ENCODE assay signal across 32 mouse cellular contexts in the genomic region with DNA sequence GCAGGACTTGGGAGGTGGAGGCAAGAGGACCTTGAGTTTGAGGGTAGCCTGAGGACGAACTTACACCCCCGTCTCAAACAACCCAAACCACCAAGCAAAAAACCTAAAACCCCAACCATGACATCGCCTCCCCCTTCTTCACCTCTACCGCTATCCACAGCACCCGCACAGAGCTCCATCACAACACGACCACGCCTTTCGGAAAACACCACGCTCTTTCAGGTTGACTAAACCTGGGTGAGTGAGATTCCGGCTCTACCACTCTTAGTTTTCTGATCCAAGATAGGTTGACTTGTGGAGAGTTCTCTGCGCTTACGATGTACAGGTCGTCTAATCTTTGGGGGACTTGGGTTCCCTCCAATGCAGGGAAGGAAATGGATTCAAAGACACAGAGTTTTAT. TPM values are rescaled to one million over a fixed set of nuclear protein-coding genes. Genes with fewer than 3 reads are reported as not detected.
DNase-seq lines count a peak whose midpoint lies in the region.
"Had no signal": no experiment of that assay in that cellular context is flagged by ENCODE, and none has a peak within 500 bp of the region (broad histone marks: within the 10 kb centered on the region; RNA-seq: fewer than 3 reads in every experiment).

No protein-coding gene starts in this region.

- peaks cover 8% of the 10 kb centered on the region; the same call in 1 of the 2 replicates for H3K27me3 ChIP-seq in midbrain, embryonic 10.5 days (ENCODE audit: low read depth, poor library complexity, severe bottlenecking)
- H3K27me3 ChIP-seq: embryonic facial prominence, embryonic 12.5 days; embryonic facial prominence, embryonic 15.5 days; hindbrain, embryonic 12.5 days; hindbrain, embryonic 15.5 days; intestine, embryonic 15.5 days had no signal

- peaks cover 7% of the 10 kb centered on the region for H3K4me1 ChIP-seq in midbrain, embryonic 10.5 days

- DNase-seq in CD4-positive helper T cell, adult 2 months (ENCODE audit: low read depth, low spot score): peak; percentile 68
- DNase-seq in ES-CJ7 (ENCODE audit: low read depth, low spot score) (peak; percentile 45), ZHBTc4 (ENCODE audit: low read depth, low spot score) (peak; percentile 32)
- no peak for DNase-seq in midbrain, embryonic 10.5 days (ENCODE audit: low spot score)
- DNase-seq in adrenal gland, postnatal 25 days: no peak
- no peak for DNase-seq in left cerebral cortex, adult 8-10 months (ENCODE audit: low spot score in 2 of 2)
- DNase-seq in thymus, postnatal 14 days: no peak
- DNase-seq: adrenal gland, adult 8-10 months; cerebellum, adult 18-20 months; cerebellum, adult 9-10 months; forebrain, postnatal 0 days; gastrocnemius, adult 2 months; gastrocnemius, postnatal 14 days; heart, adult 11 months had no signal

- H3K27ac ChIP-seq in midbrain, embryonic 10.5 days (replicated peaks): no peak overlapping the region
- H3K27ac ChIP-seq: embryonic facial prominence, embryonic 12.5 days; embryonic facial prominence, embryonic 15.5 days; gastrocnemius, adult 2 months; hindbrain, embryonic 12.5 days; hindbrain, embryonic 15.5 days; intestine, embryonic 15.5 days had no signal

- WGBS in midbrain, embryonic 10.5 days: 93% methylated on average over 13 of the region's 13 CpGs

- no peaks in the 10 kb centered on the region for H3K9me3 ChIP-seq in midbrain, embryonic 10.5 days (replicated peaks)
- H3K9me3 ChIP-seq: embryonic facial prominence, embryonic 12.5 days; embryonic facial prominence, embryonic 15.5 days; hindbrain, embryonic 12.5 days; hindbrain, embryonic 15.5 days; intestine, embryonic 15.5 days had no signal

- H3K36me3 ChIP-seq in midbrain, embryonic 10.5 days: no peaks in the 10 kb centered on the region
- H3K36me3 ChIP-seq: embryonic facial prominence, embryonic 12.5 days; embryonic facial prominence, embryonic 15.5 days; hindbrain, embryonic 12.5 days; hindbrain, embryonic 15.5 days; intestine, embryonic 15.5 days had no signal

- no peak overlapping the region for H3K4me3 ChIP-seq in midbrain, embryonic 10.5 days
- H3K4me3 ChIP-seq: embryonic facial prominence, embryonic 12.5 days; embryonic facial prominence, embryonic 15.5 days; gastrocnemius, adult 2 months; hindbrain, embryonic 12.5 days; hindbrain, embryonic 15.5 days; intestine, embryonic 15.5 days had no signal

RNA-seq across cellular contexts. Expression of a gene that starts 18.2 kb away (rescaled TPM):
- polyA plus RNA-seq in midbrain, embryonic 10.5 days (2016; fragmentation: Nextera tagmentation; extraction: Ambion mirVana): 156 and 165 TPM in 2 replicates
- 50.7 and 60.9 TPM in 2 replicates for total RNA-seq in adrenal gland, postnatal 25 days (2021)
- 10 to 100 TPM; 53.4 to 66.8 (median 60.4) TPM for total RNA-seq in left cerebral cortex, adult 8-10 months (2022)

RNA-seq across cellular contexts. Expression of a gene that starts 21.6 kb away (rescaled TPM):
- not detected in 2 replicates for polyA plus RNA-seq in midbrain, embryonic 10.5 days (2016; fragmentation: Nextera tagmentation; extraction: Ambion mirVana)
- not detected in 2 replicates for total RNA-seq in adrenal gland, postnatal 25 days (2021)
- not detected for total RNA-seq in left cerebral cortex, adult 8-10 months (2022)
- total RNA-seq: adrenal gland, adult 8-10 months; adrenal gland, postnatal 36 days; forebrain, postnatal 0 days; gastrocnemius, adult 2 months; gastrocnemius, postnatal 14 days; gastrocnemius, postnatal 4 days; heart, adult 8-10 months; heart, postnatal 25 days; hematopoietic stem cell, adult 5-6 weeks had no signal
- polyA plus RNA-seq: activated CD4-positive, CD25-positive, alpha-beta regulatory T cell, adult 4 months; C2C12; embryonic facial prominence, embryonic 12.5 days; embryonic facial prominence, embryonic 15.5 days; forebrain, embryonic 11.5 days; forebrain, embryonic 14.5 days; forebrain, postnatal 0 days; frontal cortex, adult 2 months; heart, embryonic 11.5 days; heart, embryonic 14.5 days; heart, postnatal 0 days; hindbrain, embryonic 12.5 days; hindbrain, embryonic 15.5 days; intestine, embryonic 15.5 days had no signal

Comparison
In these comparisons a context has a peak if more than half of its experiments do, and no peak if none do; other contexts are left out.
1. DNase-seq: peak in CD4-positive helper T cell, adult 2 months (single experiment), ES-CJ7 (single experiment) and ZHBTc4 (single experiment); none in midbrain, embryonic 10.5 days (single experiment), adrenal gland, postnatal 25 days (single experiment), left cerebral cortex, adult 8-10 months (0 of 2) and thymus, postnatal 14 days (single experiment).